Mouse (Mus musculus) cerebellum, postnatal 36 days (tissue): ENCODE data around the gene Psmd4.
"Not testable (repeated sequence)": the region's sequence is repeated elsewhere in the genome, so short reads cannot be mapped to it uniquely, and the experiment has no call there.

ENCODE experiments used
- DNase-seq, 2 experiments: peaks; one replicate each; pipeline ENCODE4 v3.0.0; 2021 to 2022; ENCODE audit warnings: mixed read lengths in 2 of 2

Gene Psmd4

DNA sequence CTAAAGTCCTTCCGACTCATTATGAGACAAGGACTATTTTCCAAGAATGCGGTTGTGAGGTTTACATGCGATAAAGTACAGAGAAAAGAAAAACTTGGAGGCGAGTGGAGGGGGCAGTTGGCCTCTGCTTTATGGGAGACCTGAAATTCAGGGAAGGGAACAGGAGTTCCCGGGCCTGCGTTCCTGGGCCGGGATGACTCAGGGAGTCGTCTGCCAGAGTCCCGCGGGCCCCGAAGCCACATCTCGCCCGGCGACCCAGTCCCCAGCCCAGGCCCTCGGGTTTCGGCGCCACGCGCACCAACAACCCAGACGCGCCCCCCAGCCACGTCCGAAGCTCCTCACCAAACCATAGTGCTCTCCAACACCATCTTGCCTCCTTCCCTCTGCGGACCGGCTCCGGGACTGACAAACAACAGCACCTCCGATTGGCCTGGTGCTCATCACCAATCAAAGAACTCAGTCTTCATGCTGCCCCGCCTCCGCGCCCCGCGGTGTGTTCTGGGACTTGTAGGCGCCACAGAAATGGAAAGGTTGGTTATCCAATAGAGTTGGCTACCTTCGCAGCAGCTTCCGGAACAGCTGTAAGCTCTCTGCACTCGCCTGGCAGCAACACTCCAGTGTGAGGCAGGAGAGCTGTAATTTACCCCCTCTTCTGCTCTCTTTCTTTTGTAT, at the start of gene Psmd4:
Gene Psmd4 (minus strand): TSS at position 449 of the 672 bp plus-strand sequence.
- DNase-seq = peak; percentile 97

DNA sequence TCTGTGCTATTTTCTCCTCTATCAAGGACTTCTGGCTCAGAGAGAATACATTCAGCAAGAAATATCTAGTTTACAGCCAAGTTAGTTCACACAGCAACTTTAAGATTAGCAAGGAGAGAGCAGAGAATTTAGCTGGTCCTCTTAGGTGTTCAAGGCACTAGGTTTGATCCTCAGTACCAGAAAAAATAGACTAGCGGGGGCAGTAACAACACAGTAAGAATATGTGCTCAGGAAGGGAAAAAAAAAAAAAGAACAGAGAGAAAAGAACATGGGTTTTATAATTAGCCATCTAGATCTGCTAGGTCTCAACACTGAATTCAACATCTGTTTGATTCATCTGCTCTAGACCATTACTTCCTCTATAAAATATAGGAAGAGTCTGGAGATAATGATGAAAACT, 45.7 kb upstream of the Psmd4 start:
- no peak for DNase-seq

DNA sequence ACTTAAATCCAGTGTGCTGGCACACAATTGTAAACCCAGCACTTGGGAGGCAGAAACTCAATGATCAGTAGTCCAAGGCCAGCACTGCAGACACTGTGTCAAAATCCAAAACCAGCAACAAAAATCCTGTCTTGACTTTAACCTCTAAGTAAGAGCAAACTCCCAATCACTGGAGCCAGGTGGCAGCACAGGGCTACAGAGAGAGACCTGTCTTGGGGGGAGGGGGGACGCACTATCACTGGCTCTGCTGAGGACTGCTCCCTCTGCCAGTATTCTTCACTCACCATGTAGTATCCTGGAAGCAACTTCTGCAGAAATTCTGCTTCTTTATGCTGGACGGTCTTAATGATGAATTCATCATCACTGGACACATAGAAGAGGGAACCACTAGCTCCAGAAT, 29.2 kb upstream of the Psmd4 start:
- DNase-seq = no peak

DNA sequence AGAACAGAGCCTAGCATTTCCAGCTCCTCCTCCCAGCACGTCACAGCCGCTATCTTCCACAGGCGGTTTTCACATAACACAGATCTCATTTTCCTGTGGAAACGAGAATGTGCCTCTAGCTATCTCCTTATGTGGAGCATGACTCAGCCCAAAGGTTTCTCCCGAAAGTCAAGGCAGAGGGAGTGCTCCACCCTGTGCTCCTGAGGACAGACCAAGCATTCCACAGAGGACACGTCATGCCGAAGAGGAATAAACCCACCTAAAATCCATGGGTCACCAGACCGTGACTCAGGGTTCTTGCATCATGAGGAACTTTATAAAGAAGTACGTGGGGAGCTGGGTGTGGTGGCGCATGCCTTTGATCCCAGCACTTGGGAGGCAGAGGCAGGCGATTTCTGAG, 24.2 kb upstream of the Psmd4 start:
- no peak for DNase-seq

DNA sequence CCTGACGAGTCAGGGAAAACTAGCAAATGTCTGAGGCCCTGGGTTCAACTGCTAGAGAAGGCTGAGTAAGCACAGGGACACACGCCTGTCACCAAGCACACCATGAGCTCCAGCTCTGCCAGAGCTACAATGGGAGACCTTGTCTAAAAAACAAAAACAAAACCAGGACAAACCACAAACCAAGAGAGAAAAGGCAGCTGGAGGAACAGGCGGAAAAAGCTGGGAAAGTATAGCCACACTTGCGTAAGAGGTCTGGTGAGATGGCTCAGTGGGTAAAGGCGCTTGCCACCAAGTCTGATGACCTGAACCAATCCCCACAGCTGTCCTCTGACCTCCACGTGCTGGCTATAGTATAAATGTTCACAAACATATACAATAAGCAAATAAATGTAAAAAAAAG, 23.7 kb upstream of the Psmd4 start:
- DNase-seq = no peak

DNA sequence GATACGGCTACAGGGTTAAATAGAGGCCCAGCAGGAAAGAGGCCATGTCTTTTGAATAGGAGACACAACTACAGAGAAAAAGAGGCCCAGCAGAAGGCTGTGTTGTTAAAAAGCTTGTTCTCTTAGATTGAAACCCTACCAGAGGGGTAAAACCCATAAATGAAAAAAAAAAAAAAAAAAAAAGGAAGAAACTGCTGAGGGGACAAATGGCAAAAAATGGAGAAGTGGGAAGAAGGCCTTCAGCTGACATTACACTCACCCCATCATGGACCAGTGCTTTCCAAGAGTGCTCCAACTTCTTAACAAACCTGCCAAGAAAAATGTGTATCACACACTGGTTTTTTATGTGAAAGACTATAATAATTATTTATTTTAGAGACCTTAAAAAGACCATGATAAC, 23.1 kb upstream of the Psmd4 start:
- no peak for DNase-seq

DNA sequence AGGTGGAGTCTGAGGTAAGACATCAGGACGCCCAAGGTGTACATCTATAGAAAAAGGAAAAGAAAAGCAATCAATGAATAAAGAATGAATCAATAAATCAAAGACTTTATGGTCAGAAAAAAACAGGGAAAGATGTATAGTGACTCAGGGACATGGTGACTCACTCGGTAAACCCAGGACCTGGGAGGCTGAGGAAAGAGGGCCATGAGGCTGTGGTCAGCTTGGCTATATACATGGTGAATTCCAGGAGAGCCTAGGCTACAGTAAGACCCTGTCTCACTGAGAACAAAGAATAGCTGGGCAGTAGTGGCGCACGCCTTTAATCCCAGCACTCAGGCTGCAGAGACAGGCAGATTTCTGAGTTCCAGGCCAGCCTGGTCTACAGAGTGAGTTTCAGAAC, 21.3 kb upstream of the Psmd4 start:
- DNase-seq = no peak

DNA sequence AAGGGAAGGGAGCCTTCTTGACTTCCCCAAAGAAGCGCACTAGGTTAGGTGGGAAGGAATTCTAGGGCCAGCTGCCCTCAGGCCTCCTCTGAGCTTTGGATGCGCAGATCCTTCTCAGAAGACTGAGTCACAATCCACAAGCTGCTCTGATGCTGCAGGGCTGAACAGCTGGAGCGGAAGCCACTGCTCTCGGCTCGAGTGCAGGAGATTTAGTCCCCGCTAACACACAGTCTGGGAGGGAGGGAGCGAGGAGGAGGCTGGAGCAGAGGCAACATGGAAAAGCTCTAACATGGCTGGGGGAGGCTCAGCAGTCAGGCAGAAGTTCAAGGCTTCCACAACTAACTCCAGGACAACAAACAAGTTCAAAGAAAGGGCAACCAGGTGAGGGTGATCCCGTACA, 15.7 kb upstream of the Psmd4 start:
- no peak for DNase-seq

DNA sequence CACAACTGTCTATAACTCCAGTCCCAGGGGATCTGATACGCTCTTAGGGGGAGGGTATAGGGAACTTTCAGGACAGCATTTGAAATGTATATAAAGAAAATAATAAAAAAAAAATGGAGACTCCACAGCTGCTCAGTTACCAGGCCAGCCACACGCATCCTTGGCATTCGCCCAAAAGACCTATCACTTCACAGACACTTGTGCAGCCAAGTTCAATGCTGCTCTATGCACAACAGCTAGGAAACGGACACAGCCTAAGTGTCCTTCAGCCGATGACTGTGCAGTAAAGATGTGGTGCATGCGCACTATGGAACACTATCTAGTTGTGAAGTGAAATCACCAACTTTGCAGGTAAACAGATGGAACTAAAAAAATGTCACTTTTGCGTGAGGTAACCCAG, 13.9 kb upstream of the Psmd4 start:
- no peak for DNase-seq

DNA sequence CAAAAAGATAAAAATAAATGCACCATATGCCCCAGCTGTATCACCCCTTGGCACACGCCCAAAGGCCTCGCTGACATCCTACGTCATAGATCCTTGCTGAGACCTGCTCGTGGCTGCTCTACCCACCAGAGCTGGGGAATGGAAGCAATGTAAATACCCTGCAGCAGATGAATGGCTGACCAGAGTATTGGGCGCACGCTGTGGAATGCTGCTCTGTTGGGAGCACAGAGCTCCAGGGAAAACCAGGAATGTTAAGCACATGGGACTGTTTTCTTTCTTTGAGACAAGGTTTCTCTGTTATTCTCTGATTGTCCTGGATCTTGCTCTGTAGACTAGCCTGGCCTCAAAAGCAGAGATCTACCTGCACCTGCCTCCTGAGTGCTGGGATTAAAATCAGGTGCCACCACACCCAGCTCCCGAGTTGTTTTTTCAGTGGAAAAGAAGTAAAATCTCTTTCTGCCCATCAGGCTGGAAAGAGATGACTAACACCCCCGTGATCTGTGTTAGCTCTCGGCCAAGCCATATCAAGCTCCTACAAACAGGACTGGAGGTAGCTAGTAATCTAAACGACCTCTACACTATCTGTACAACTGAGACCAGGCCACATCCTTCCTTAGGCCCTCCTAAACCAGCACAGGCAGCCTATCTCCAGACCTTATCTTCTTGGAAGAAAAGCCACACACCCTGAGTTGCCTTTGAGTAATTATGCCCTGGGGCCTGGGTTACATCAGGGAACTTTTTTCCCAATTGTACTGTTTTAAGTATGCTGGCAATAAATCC, 12.3 kb upstream of the Psmd4 start:
- DNase-seq = peak; percentile 39 to 48

DNA sequence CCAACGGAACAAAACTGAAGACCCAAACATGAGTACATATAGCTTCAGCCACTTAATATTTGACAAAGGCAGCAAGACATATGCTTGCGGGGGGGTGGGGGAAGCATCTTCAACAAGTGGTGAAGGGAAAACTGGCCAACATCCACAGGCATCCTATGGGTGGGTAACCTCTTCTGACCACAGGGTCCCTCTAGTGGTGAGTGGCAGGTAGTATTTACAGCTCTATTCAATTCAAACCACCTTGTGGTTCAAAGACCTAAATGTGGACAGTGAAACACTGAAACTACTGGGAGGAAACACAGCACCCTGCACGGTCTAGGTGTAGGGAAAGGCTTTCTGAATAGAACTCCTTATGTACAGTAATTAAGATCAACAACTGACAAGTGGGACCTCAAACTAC, 11.3 kb upstream of the Psmd4 start:
- peak in 1 of 2 experiments; percentile 36 for DNase-seq

DNA sequence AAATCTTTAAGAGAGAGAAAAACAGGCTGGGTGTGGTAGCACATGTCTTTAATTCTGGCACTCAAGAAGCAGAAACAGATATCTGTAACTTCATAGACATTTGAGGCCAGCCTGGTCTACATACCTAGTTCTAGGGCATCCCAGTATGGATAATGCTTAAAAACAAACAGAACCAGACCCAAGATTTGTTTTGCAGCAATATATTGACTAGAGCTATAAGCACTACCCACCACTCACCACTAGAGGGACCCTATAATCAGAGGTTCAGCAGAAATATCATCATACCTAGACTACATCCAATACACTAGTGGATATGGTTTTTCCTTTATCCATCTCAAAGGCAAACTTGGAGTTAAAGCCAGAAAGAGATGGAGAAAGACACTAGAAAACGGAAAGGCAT, 10.5 kb upstream of the Psmd4 start:
- DNase-seq = peak in 1 of 2 experiments; percentile 52

DNA sequence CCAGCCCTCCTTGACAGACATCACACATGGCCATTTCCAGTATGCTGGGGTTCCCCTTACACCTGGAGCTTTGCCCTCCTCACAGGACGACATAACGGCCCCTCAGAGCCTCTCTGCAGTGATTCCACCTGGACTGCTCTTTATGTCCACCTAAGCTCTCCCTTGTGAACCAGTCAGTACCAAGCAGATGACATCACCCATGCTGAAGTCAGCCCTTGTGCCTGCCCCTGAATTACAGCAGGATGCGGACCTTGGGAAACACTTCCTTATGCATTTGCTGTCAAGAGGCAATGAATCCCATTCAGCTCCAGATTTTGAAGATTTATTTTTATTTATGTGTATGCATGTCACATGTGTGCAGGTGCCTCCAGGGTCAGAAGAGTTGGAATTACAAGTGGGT, 5.5 kb upstream of the Psmd4 start:
- DNase-seq = no peak

DNA sequence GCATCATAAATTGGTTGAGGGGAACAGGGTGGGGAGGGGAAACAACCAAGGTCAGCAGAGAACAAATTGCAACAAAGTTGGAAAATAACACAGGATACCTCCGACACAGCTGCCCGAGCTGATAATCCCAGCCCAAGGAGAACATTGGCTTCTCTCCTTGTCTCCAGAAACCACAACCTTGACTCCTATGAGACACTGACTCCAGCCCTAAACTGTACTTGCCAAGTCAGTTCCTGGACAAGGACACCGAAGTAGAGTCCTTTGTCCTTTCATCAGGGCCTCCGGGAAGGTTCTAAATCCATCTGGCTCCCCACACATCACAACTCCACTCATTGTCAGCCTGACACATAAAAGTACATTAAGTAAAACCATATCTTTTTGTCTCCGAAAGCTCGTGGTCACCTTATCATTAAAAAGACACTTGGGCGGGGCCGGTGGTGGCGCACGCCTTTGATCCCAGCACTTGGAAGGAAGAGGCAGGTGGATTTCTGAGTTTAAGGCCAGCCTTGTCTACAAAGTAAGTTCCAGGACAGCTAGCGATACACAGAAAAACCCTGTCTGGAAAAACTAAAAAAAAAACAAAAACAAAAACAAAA, 4.1 kb upstream of the Psmd4 start:
- no peak for DNase-seq

DNA sequence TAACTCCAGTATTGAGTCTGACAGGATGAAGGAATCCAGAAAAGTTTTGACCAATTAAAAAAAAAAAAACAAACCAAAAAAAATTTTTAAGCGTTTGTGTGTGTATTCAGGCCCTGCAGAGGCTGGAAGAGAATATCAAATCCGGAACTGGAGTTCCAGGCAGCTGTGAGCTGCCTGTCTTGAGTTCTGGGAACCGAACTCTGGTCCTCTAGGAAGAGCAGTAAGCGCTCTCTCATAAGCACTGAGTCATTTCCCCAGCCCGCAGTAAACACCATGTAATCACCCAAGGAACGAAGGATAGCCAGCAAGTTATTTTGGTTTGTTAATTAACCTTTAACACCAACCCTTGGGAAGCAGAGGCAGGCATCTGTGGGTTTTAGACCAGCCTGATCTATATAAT, 837 bp upstream of the Psmd4 start:
- no peak for DNase-seq

DNA sequence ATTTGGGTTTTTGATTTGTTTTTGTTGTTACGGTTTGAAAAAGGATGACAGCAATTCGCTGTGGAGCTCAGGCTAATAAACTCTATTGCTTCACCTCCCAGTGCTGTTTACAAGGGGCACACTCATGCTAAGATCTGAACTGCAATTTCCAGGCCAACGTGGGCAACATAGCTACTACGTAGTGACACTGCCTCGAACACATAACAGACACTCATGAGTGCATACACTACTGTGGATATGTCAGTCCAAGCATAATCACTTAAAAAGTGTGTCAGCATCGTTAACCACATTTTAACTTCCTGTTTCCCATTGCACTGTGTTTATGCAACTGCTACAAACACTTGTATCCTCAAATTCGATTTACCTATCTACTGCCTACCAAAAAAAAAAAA, 420 bp upstream of the Psmd4 start:
- DNase-seq = no peak

DNA sequence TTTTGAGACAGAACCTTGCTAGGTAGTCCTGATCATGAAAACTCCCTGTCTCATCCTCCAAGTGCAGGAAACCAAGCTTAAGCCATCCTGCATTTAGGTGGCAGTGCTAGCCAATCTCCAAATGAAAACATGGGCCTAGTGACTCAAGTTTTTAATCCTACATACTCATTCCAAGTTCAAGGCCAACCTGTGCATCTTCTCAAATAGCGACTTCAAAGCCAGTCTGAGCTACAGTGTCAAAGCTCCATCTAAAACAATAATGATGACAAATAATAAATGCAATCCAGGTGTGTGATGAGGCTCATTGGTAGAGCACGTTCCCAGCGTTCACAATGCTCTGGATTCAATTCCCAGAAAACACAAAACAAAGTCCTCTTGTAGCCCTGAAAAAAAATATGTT, 789 bp downstream of the Psmd4 start:
- DNase-seq = no peak

DNA sequence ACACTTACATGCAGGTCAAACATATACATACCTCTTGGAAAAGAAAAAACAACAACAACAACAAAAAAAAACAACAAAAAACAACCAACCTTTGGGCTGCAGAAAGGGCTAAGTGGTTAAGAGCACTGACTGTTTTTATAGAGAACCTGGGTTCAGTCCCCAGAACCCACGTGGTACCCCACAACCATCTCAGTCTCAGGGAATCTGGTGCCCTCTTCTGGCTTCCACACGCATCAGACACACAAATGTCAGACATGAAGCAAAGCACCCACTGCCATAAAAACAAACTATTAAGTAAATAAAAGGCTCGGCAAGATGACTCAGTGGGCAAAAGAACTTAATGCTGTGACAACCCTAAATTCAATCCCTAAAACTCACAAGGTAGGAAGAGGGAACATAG, 12.5 kb downstream of the Psmd4 start:
- no peak for DNase-seq

DNA sequence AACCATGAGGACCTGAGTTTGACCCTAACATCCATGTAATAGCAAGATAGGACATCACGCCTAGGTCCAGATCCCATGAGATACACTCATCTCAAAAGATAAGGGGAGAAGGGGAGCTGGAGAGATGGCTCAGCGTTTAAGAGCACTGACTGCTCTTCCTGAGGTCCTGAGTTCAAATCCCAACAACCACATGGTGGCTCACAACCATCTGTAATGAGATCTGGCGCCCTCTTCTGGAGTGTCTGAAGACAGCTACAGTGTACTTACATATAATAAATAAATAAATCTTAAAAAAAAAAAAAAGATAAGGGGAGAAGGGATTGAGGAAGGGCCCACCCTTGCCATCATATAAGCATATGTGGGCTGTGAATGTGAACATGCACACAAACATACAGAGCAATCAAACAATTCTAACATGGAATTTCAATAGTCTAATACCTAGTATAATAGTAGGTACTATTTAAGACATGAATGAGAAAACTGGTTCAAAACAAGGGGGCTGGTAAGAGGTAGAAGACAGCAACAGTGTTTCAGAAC, 13.1 kb downstream of the Psmd4 start:
- not testable (repeated sequence) for DNase-seq

DNA sequence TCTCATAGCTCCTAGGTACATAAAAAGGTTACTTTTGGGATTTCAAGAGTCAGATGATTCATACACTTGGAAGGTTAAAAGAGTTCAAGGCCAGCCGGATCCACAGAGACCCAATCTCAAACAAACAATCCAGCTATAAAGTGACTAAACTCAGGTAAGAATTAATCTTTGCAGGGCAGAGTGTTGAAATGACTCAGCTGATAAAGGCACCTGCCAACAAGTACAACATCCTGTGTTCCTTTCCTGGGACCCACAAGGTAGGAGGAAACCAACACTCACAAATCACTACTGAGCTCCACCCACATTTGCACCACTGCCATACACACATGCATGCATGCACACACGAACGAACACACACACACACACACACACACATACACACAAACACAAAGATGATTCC, 13.8 kb downstream of the Psmd4 start:
- no peak for DNase-seq

DNA sequence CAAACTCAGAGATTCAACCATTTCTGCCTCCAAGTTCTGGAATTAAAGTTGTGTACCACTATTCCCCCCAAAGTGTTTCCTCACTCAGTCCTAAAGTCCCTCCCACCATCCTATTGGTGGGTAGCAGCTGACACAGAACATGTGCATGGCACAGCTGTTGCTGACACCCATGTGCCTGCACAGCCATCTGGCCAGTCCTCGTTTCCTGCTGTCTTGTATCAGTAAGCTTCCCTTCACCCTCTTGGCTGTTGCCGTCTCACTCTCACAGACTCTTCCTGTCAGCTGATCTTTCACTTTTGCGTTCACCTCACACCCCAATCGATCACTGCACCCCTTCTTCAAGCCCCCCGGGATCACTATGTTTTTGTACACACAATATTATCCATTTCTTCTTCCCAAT, 14.7 kb downstream of the Psmd4 start:
- DNase-seq = no peak

DNA sequence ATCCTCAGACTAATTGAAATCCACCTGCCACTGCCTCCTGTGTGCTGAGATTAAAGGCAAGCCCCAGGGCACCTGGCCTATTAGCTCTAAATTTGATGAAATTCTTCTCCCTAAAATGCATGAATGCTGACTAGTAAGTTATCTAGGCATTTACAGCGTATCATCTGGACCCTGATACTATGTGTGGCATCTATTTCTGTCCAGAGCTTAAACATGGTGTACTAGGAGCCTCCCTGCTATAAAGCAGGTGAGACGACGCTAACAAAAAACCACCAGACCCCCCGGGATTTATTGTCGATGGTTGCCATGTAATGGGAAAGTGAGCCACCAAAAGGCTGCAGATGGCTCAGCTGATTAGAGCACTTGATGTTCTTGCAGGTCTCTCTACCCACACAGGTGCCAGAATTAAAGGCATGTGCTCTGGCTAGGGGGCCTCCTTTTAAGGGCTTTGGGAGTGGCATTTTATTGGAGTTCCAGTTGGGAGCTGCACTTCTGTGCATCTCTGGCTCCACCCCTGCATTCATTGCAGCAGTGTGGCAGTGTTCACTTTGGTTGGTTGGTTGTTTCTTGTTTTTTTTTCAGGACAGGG, 15.3 kb downstream of the Psmd4 start:
- DNase-seq = no peak

DNA sequence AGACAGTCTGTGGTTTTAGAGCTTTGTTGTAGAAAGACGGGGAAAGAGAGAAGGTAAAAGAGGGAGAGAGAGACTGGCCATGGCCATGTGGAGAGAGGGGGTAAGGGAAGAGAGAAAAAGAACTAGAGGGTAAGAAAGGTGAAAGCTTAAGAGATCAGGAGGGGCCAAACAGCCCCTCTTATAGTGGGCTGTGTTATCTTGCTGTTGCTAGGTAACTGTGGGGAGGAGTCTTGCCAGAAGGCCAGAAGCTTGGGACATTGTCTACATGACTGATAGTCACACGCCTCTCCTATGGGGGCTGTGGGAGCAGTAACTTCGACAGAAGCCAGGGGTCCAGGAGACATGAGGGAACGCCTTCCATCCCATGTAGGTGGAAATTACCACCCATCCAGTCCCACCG, 17.2 kb downstream of the Psmd4 start:
- no peak for DNase-seq

DNA sequence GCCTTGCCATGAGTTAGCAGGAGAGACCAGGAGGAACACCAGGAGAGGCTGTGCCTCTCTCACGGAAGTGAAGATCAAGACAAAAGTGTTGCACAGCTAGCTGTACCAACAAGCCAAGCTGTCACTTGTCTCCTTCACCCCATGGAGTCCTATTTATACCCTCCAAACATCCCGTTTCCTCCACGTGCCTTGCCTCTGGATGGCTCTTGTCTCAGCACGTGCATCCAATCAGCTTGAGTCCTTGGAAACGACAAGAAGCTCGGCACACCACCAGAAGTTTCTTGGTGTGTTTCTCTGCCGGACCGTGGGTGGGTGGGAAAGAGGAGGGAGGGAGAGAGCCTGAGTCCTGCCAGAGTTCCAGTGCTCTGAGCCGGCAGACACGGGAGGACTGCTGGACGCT, 17.9 kb downstream of the Psmd4 start:
- no peak for DNase-seq
